Mouse (Mus musculus) MEL (cell line): ENCODE results near the gene Sox15. TPM values are rescaled to one million over a fixed set of nuclear protein-coding genes. Genes with fewer than 3 reads are reported as not detected.

ENCODE experiments used
- DNase-seq: peaks from one replicate; pipeline ENCODE4 v3.0.0; 2011; ENCODE audit warnings: low read depth, low spot score
- H3K27ac ChIP-seq: 2 replicates; pipeline ENCODE4 v1.5.1; 2012; ENCODE audit warnings: low read depth, mild to moderate bottlenecking, control low read depth, low read length, moderate library complexity; ENCODE audit not compliant: control insufficient read depth
- H3K27me3 ChIP-seq, 2 experiments: fragments of 150-350 bp in 1 of 2; sonication (generic) in 1 of 2; 2 replicates each; pipeline ENCODE4 v1.6.1; 2012; ENCODE audit warnings: low read length in 2 of 2, mild to moderate bottlenecking in 2 of 2, improper control_type of control experiment in 1 of 2, moderate library complexity in 1 of 2; ENCODE audit not compliant: insufficient read depth in 2 of 2, control insufficient read depth in 1 of 2
- H3K36me3 ChIP-seq, 2 experiments: 2 replicates each; pipeline ENCODE4 v1.6.1; 2012 to 2014; ENCODE audit warnings: low read length in 2 of 2, improper control_type of control experiment in 1 of 2, inconsistent platforms in 1 of 2, mild to moderate bottlenecking in 1 of 2; ENCODE audit not compliant: insufficient read depth in 2 of 2, control insufficient read depth in 1 of 2
- H3K4me1 ChIP-seq, 2 experiments: fragments of 150-350 bp in 1 of 2; sonication (generic) in 1 of 2; 2 replicates each; pipeline ENCODE4 v1.6.1; 2012; ENCODE audit warnings: low read length in 2 of 2, improper control_type of control experiment in 1 of 2, mild to moderate bottlenecking in 1 of 2; ENCODE audit not compliant: insufficient read depth in 2 of 2, control insufficient read depth in 1 of 2
- H3K4me3 ChIP-seq, 2 experiments: fragments of 150-350 bp in 1 of 2; sonication (generic) in 1 of 2; 2 replicates each; pipeline ENCODE4 v1.5.1; 2012; ENCODE audit warnings: low read depth in 2 of 2, low read length in 2 of 2, mild to moderate bottlenecking in 2 of 2, moderate library complexity in 2 of 2, control low read depth in 1 of 2, improper control_type of control experiment in 1 of 2; ENCODE audit not compliant: control insufficient read depth in 1 of 2, insufficient read depth in 1 of 2
- H3K79me2 ChIP-seq: 2 replicates; pipeline ENCODE4 v1.6.1; 2012; ENCODE audit warnings: mild to moderate bottlenecking, low read length, moderate library complexity; ENCODE audit not compliant: control insufficient read depth, poor library complexity, insufficient read depth
- H3K9ac ChIP-seq: 2 replicates; pipeline ENCODE4 v1.6.1; 2012; ENCODE audit warnings: low read depth, mild to moderate bottlenecking, control low read depth, low read length, moderate library complexity; ENCODE audit not compliant: control insufficient read depth, poor library complexity, severe bottlenecking
- H3K9me3 ChIP-seq: fragments of 150-350 bp; sonication (generic); replicated peaks from 2 replicates; pipeline ENCODE4 v1.6.1; 2012; ENCODE audit warnings: mild to moderate bottlenecking, low read length, improper control_type of control experiment, moderate library complexity; ENCODE audit not compliant: insufficient read depth
- BHLHE40 ChIP-seq: IDR thresholded peaks from 2 replicates; pipeline ENCODE4 v1.6.1; 2012; ENCODE audit warnings: low read depth, mild to moderate bottlenecking, inconsistent platforms, low read length, improper control_type of control experiment, borderline replicate concordance
- CHD1 ChIP-seq: IDR thresholded peaks from 2 replicates; pipeline ENCODE4 v1.6.1; 2012; ENCODE audit warnings: low read depth, mild to moderate bottlenecking, inconsistent platforms, low read length, improper control_type of control experiment
- CHD2 ChIP-seq: IDR thresholded peaks from 2 replicates; pipeline ENCODE4 v1.6.1; 2011; ENCODE audit warnings: low read length, improper control_type of control experiment
- CTCF ChIP-seq, 3 experiments: IDR thresholded peaks in 2 of 3; conservative IDR thresholded peaks in 1 of 3; 2 replicates each; pipeline ENCODE4 v1.5.1; 2011 to 2012; ENCODE audit warnings: low read length in 3 of 3, low read depth in 2 of 3, mild to moderate bottlenecking in 2 of 3, improper control_type of control experiment in 1 of 3, inconsistent platforms in 1 of 3, mixed read lengths in 1 of 3, moderate library complexity in 1 of 3; ENCODE audit not compliant: control insufficient read depth in 1 of 3, insufficient read depth in 1 of 3, poor library complexity in 1 of 3, severe bottlenecking in 1 of 3
- E2F4 ChIP-seq: IDR thresholded peaks from 2 replicates; pipeline ENCODE4 v1.6.1; 2011; ENCODE audit warnings: low read depth, low read length, improper control_type of control experiment, borderline replicate concordance
- ELF1 ChIP-seq: IDR thresholded peaks from 2 replicates; pipeline ENCODE4 v1.6.1; 2014; ENCODE audit warnings: low read depth, mild to moderate bottlenecking, inconsistent platforms, low read length, improper control_type of control experiment, moderate library complexity
- ETS1 ChIP-seq: IDR thresholded peaks from 2 replicates; pipeline ENCODE4 v1.6.1; 2012; ENCODE audit warnings: low read depth, mild to moderate bottlenecking, inconsistent platforms, low read length, improper control_type of control experiment, moderate library complexity
- GABPA ChIP-seq: IDR thresholded peaks from 2 replicates; pipeline ENCODE4 v1.6.1; 2012; ENCODE audit warnings: low read depth, mild to moderate bottlenecking, inconsistent platforms, low read length, improper control_type of control experiment, moderate library complexity
- GATA1 ChIP-seq: IDR thresholded peaks from 2 replicates; pipeline ENCODE4 v1.6.1; 2011; ENCODE audit warnings: low read depth, low read length, improper control_type of control experiment
- HCFC1 ChIP-seq: IDR thresholded peaks from 2 replicates; pipeline ENCODE4 v1.6.1; 2012; ENCODE audit warnings: low read depth, mild to moderate bottlenecking, inconsistent platforms, low read length, improper control_type of control experiment, moderate library complexity
- JUND ChIP-seq: IDR thresholded peaks from 2 replicates; pipeline ENCODE4 v1.6.1; 2011; ENCODE audit warnings: low read depth, mild to moderate bottlenecking, improper control_type of control experiment, low read length
- KAT2A ChIP-seq: conservative IDR thresholded peaks from 2 replicates; pipeline ENCODE4 v1.6.1; 2012; ENCODE audit warnings: low read depth, low read length, improper control_type of control experiment, inconsistent platforms
- MAFK ChIP-seq: IDR thresholded peaks from 2 replicates; pipeline ENCODE4 v1.6.1; 2011; ENCODE audit warnings: low read depth, mild to moderate bottlenecking, low read length, improper control_type of control experiment, borderline replicate concordance
- MAX ChIP-seq: IDR thresholded peaks from 2 replicates; pipeline ENCODE4 v1.6.1; 2011; ENCODE audit warnings: low read length, improper control_type of control experiment
- MAZ ChIP-seq: IDR thresholded peaks from 2 replicates; pipeline ENCODE4 v1.6.1; 2012; ENCODE audit warnings: low read depth, mild to moderate bottlenecking, inconsistent platforms, low read length, improper control_type of control experiment
- MEF2A ChIP-seq: IDR thresholded peaks from 2 replicates; pipeline ENCODE4 v1.6.1; 2014; ENCODE audit warnings: low read depth, mild to moderate bottlenecking, inconsistent platforms, low read length, improper control_type of control experiment; ENCODE audit not compliant: poor library complexity, insufficient replicate concordance, severe bottlenecking; ENCODE audit errors: extremely low read depth
- MXI1 ChIP-seq: IDR thresholded peaks from 2 replicates; pipeline ENCODE4 v1.6.1; 2011; ENCODE audit warnings: mild to moderate bottlenecking, low read depth, low read length, improper control_type of control experiment
- MYB ChIP-seq: IDR thresholded peaks from 2 replicates; pipeline ENCODE4 v1.6.1; 2011; ENCODE audit warnings: mild to moderate bottlenecking, low read depth, low read length, improper control_type of control experiment
- MYC ChIP-seq: IDR thresholded peaks from 2 replicates; pipeline ENCODE4 v1.6.1; 2011; ENCODE audit warnings: low read depth, mild to moderate bottlenecking, low read length, improper control_type of control experiment, moderate library complexity
- NELFE ChIP-seq: IDR thresholded peaks from 2 replicates; pipeline ENCODE4 v1.6.1; 2011; ENCODE audit warnings: low read depth, low read length, improper control_type of control experiment
- NRF1 ChIP-seq: IDR thresholded peaks from 2 replicates; pipeline ENCODE4 v1.6.1; 2014; ENCODE audit warnings: low read depth, mild to moderate bottlenecking, inconsistent platforms, low read length, improper control_type of control experiment, moderate library complexity; ENCODE audit not compliant: poor library complexity, insufficient read depth, severe bottlenecking
- POLR2A ChIP-seq, 2 experiments: IDR thresholded peaks; 2 replicates each; pipeline ENCODE4 v1.6.1; 2011 to 2012; ENCODE audit warnings: low read length in 2 of 2, mild to moderate bottlenecking in 2 of 2, control low read depth in 1 of 2, improper control_type of control experiment in 1 of 2, low read depth in 1 of 2, moderate library complexity in 1 of 2; ENCODE audit not compliant: control insufficient read depth in 1 of 2, insufficient read depth in 1 of 2, poor library complexity in 1 of 2
- POLR2AphosphoS5 ChIP-seq: IDR thresholded peaks from 2 replicates; pipeline ENCODE4 v1.6.1; 2012; ENCODE audit warnings: low read depth, borderline replicate concordance, mild to moderate bottlenecking, inconsistent platforms, low read length, moderate library complexity, mixed read lengths
- RAD21 ChIP-seq: IDR thresholded peaks from 2 replicates; pipeline ENCODE4 v1.6.1; 2011; ENCODE audit warnings: mild to moderate bottlenecking, low read depth, low read length, improper control_type of control experiment
- RCOR1 ChIP-seq: IDR thresholded peaks from 2 replicates; pipeline ENCODE4 v1.6.1; 2012; ENCODE audit warnings: low read depth, mild to moderate bottlenecking, inconsistent platforms, low read length, improper control_type of control experiment
- SIN3A ChIP-seq: IDR thresholded peaks from 2 replicates; pipeline ENCODE4 v1.6.1; 2012; ENCODE audit warnings: low read length, improper control_type of control experiment, inconsistent platforms
- SMC3 ChIP-seq: IDR thresholded peaks from 2 replicates; pipeline ENCODE4 v1.6.1; 2011; ENCODE audit warnings: low read depth, low read length, improper control_type of control experiment
- TAL1 ChIP-seq: IDR thresholded peaks from 2 replicates; pipeline ENCODE4 v1.6.1; 2012; ENCODE audit warnings: mild to moderate bottlenecking, inconsistent platforms, low read length, moderate library complexity, mixed read lengths
- TBP ChIP-seq: IDR thresholded peaks from 2 replicates; pipeline ENCODE4 v1.8.0; 2011; ENCODE audit warnings: low read depth, low read length, improper control_type of control experiment
- TCF12 ChIP-seq: IDR thresholded peaks from 2 replicates; pipeline ENCODE4 v1.6.1; 2014; ENCODE audit warnings: low read depth, mild to moderate bottlenecking, inconsistent platforms, low read length, improper control_type of control experiment, moderate library complexity
- UBTF ChIP-seq: IDR thresholded peaks from 2 replicates; pipeline ENCODE4 v1.6.1; 2012; ENCODE audit warnings: low read depth, mild to moderate bottlenecking, inconsistent platforms, low read length, improper control_type of control experiment, moderate library complexity, borderline replicate concordance; ENCODE audit not compliant: insufficient read depth
- USF1 ChIP-seq: IDR thresholded peaks from 2 replicates; pipeline ENCODE4 v1.6.1; 2014; ENCODE audit warnings: low read depth, mild to moderate bottlenecking, inconsistent platforms, low read length, improper control_type of control experiment, moderate library complexity
- ZC3H11A ChIP-seq: IDR thresholded peaks from 2 replicates; pipeline ENCODE4 v1.6.1; 2012; ENCODE audit warnings: low read depth, mild to moderate bottlenecking, inconsistent platforms, low read length, improper control_type of control experiment
- ZKSCAN1 ChIP-seq: IDR thresholded peaks from 2 replicates; pipeline ENCODE4 v1.6.1; 2012; ENCODE audit warnings: low read depth, mild to moderate bottlenecking, inconsistent platforms, low read length, improper control_type of control experiment, moderate library complexity
- ZMIZ1 ChIP-seq: IDR thresholded peaks from 2 replicates; pipeline ENCODE4 v1.6.1; 2012; ENCODE audit warnings: low read depth, mild to moderate bottlenecking, inconsistent platforms, low read length, improper control_type of control experiment, moderate library complexity
- ZNF384 ChIP-seq: IDR thresholded peaks from 2 replicates; pipeline ENCODE4 v1.6.1; 2012; ENCODE audit warnings: low read depth, mild to moderate bottlenecking, inconsistent platforms, low read length, improper control_type of control experiment
- polyA plus RNA-seq, 2 experiments: library from polyadenylated mRNA; stranded (reverse) in 1 of 2; unstranded in 1 of 2; fragments of >175 nt in 1 of 2; fragments of >200 nt in 1 of 2; gene quantifications; 2 replicates each; pipeline versions ENCODE4 v1.2.1 to v1.2.4; 2012; ENCODE audit warnings: low replicate concordance in 2 of 2, low read depth in 1 of 2; ENCODE audit not compliant: insufficient read length in 2 of 2, insufficient read depth in 1 of 2, missing spikeins in 1 of 2
- total RNA-seq: library from RNA; depleted of rRNA; stranded (reverse); fragments of 300-350 nt; gene quantifications from 2 replicates; pipeline ENCODE4 v1.2.3, GENCODE M21; 2012

Gene Sox15
- total and polyA plus RNA-seq, 3 experiments: 0.11 TPM; not detected in 2

- Histone ChIP-seq H3K27ac (peak within 1 kb of the TSS; percentile 96), H3K79me2 (peaks cover 8% of the 10 kb centered on the region), H3K9ac (peak within 1 kb of the TSS; percentile 85), H3K4me1 (peaks cover 4 to 19% of the 10 kb centered on the region in 2 experiments), H3K36me3 (peaks cover 0 to 15% of the 10 kb centered on the region in 2 experiments; a peak in 2 of 4 replicates), H3K4me3 (peak within 1 kb of the TSS; percentile 63 to 78), H3K27me3 (no peaks in the 10 kb centered on the region), H3K9me3 (no peaks in the 10 kb centered on the region)
- peak; percentile 99 for DNase-seq
- TF ChIP-seq NRF1 (peak; percentile 98), ZNF384 (peak; percentile 72), CHD1 (no peak), MAZ (peak; percentile 60), ELF1 (peak; percentile 91), TBP (peak; percentile 94), ZKSCAN1 (no peak), MYB (no peak), MEF2A (no peak), RCOR1 (no peak; the same call in 1 of the 2 replicates), GATA1 (0 out of 2 replicates have a peak, but pooled peaks have one; percentile 8), MXI1 (peak; percentile 71), HCFC1 (peak; percentile 86), TCF12 (peak; percentile 67; the same call in 1 of the 2 replicates), GABPA (no peak), SIN3A (peak; percentile 90), ZC3H11A (no peak), CTCF (IDR thresholded peaks at IDR 0.05 in 2 of 3, conservative IDR thresholded peaks at IDR 0.05 in 1 of 3; ENCODE audit: control insufficient read depth in 1 of 3, insufficient read depth in 1 of 3, low read depth in 2 of 3, low read length in 3 of 3, poor library complexity in 1 of 3, severe bottlenecking in 1 of 3) (no peak; a peak in 1 of 6 replicates), KAT2A (peak; percentile 63), MAX (peak; percentile 81), USF1 (no peak), CHD2 (no peak), UBTF (0 out of 2 replicates have a peak, but pooled peaks have one; percentile 25), POLR2A (IDR thresholded peaks at IDR 0.05; ENCODE audit: control insufficient read depth in 1 of 2, insufficient read depth in 1 of 2, low read depth in 1 of 2, low read length in 2 of 2, poor library complexity in 1 of 2) (peak; percentile 93 to 97), BHLHE40 (no peak), ZMIZ1 (peak; percentile 76; the same call in 1 of the 2 replicates), POLR2AphosphoS5 (peak; percentile 75; the same call in 1 of the 2 replicates), TAL1 (no peak), JUND (no peak), MAFK (no peak), SMC3 (0 out of 2 replicates have a peak, but pooled peaks have one; percentile 9), E2F4 (peak; percentile 84), RAD21 (no peak), MYC (peak; percentile 81), NELFE (peak; percentile 82), ETS1 (peak; percentile 37; the same call in 1 of the 2 replicates)
These were observed 7.3 kb downstream of the Sox15 start, which contains the start of gene Mpdu1 for GRCm38 (mm10) chr11:69662213-69662966. TSS of gene Mpdu1 (minus strand) at chr11:69662642.
